Mouse (Mus musculus): ENCODE data around the gene Clasp1.

- TF ChIP-seq POLR2A (IDR thresholded peaks at IDR 0.05; ENCODE audit: low read depth, low read length): no peak
- no peak for TF ChIP-seq CTCF (IDR thresholded peaks at IDR 0.05; ENCODE audit: extremely low read depth, insufficient read depth, insufficient read length, insufficient replicate concordance)
These were observed 166.1 kb downstream of the Clasp1 start for GRCm38 (mm10) chr1:118554961-118555360.

Data from spleen, adult 2 months (tissue).